Mouse (Mus musculus) heart, embryonic 16.5 days (tissue): ENCODE results near the gene Kpna1. TPM values are rescaled to one million over a fixed set of nuclear protein-coding genes. Genes with fewer than 3 reads are reported as not detected.
"Not testable (repeated sequence)": the region's sequence is repeated elsewhere in the genome, so short reads cannot be mapped to it uniquely, and the experiment has no call there.

Experiments
- ATAC-seq: fragments of 200-750 bp; cut with Nextera tagmentation; replicated peaks from 2 replicates; pipeline ENCODE4 v1.8.0; 2017; ENCODE audit warnings: moderate number of reproducible peaks; ENCODE audit not compliant: insufficient read depth, low FRiP score; ENCODE audit errors: extremely low read depth
- H3K27ac ChIP-seq: fragments of 300-500 bp; sonication (generic); 2 replicates; pipeline ENCODE4 v1.5.1; 2014; ENCODE audit warnings: mild to moderate bottlenecking, low read length, control low read depth, moderate library complexity
- H3K27me3 ChIP-seq: fragments of 300-500 bp; sonication (generic); 2 replicates; pipeline ENCODE4 v1.6.1; 2014; ENCODE audit warnings: low read length, mixed read lengths; ENCODE audit not compliant: control insufficient read depth, insufficient read depth
- H3K36me3 ChIP-seq: fragments of 300-500 bp; sonication (generic); 2 replicates; pipeline ENCODE4 v1.6.1; 2014; ENCODE audit not compliant: control insufficient read depth, insufficient read depth
- H3K4me1 ChIP-seq: fragments of 300-500 bp; sonication (generic); 2 replicates; pipeline ENCODE4 v1.6.1; 2014; ENCODE audit warnings: low read length, mixed read lengths; ENCODE audit not compliant: control insufficient read depth, insufficient read depth
- H3K4me2 ChIP-seq: fragments of 300-500 bp; sonication (generic); 2 replicates; pipeline ENCODE4 v1.6.1; 2014; ENCODE audit warnings: low read depth, mild to moderate bottlenecking, control low read depth, low read length
- H3K4me3 ChIP-seq: fragments of 300-500 bp; sonication (generic); 2 replicates; pipeline ENCODE4 v1.5.1; 2014; ENCODE audit warnings: mild to moderate bottlenecking, control low read depth, low read length
- H3K9ac ChIP-seq: fragments of 300-500 bp; sonication (generic); 2 replicates; pipeline ENCODE4 v1.6.1; 2014; ENCODE audit warnings: low read length, control low read depth
- H3K9me3 ChIP-seq: fragments of 300-500 bp; sonication (generic); replicated peaks from 2 replicates; pipeline ENCODE4 v1.6.1; 2016; ENCODE audit warnings: low read length; ENCODE audit not compliant: control insufficient read depth
- WGBS: fragments of 180-500 bp; shearing (Covaris S2); extraction: QIAGEN DNeasy Blood & Tissue Kit; methylation state at CpG from one replicate; pipeline ENCODE4 v1.1.7; 2014; 5-methylcytosine and 5-hydroxymethylcytosine counted together
- polyA plus RNA-seq: library from polyadenylated mRNA; unstranded; fragments of >200 nt; fragmentation: Nextera tagmentation; extraction: Ambion mirVana; gene quantifications from 2 replicates; pipeline ENCODE4 v1.2.1, GENCODE M21; 2015

Kpna1 gene
- 41.4 and 43.5 TPM in 2 replicates for polyA plus RNA-seq

DNA sequence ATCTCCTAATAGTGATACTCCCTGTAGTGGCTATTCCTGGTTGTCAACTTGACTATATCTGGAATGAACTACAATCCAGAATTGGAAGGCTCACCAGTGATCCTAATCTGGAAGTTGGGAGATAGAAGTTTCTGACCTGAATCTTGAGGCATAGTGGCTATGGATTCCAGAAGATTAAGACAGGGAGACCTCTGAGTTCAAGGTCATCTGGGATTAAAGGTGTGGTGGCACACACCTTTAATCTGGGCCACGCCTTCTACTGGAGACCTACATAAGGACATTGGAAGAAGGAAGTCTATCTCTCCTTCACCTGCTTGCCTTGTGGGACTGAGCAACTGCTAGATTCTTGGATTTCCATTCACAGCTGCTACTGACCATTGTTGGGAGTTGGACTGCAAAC, at the start of gene Kpna1:
Kpna1 (plus strand) TSS at position 301 of the 400 bp plus-strand sequence.
- H3K4me1 ChIP-seq, H3K27ac ChIP-seq, H3K27me3 ChIP-seq, H3K9ac ChIP-seq, ATAC-seq, H3K4me3 ChIP-seq, H3K36me3 ChIP-seq, H3K4me2 ChIP-seq, H3K9me3 ChIP-seq: not testable (repeated sequence)
- WGBS, result 92% methylated on average over 1 of the region's 1 CpGs

DNA sequence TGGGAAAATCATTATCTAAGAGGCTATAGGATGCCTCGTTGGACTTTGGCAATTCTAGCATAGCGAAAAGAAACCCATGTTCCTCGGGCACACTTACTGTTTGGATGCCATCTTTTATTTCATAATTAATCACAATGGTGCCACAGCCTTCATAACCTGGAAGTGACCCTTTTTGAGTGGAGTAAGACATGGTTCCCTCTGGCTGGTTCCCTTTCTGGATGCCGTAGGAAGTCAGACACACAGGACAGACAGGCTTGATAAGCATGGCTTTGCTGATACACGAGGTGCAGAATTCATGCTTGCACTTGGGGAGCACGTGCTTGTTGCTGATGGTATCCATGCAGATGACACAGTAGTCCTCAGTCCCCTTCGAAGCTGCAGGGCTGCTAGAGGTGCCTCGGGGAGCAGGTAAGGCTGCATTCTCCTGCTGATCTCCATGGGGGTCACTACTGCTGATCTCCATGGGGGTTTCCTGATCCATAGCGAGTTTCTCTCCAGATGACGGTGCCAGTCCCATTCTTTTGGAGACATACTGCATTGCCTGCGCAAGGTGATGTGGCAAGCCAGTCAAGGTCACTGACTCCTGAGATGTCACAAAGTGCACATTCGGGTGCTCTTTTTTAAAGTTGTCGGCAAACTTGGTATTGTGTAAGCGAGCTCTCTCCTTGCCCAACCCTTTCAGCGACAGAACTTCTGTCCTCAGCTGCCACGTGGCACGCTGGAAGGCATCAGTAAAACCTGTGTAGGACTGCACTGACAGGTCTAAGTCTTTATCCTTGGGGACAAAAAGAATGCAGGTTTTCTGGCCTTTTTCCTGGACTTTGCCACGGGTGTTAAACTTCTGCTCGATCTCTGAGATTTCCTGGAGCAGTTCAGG, 46.1 kb upstream of the Kpna1 start:
- no peak overlapping the region for H3K27ac ChIP-seq
- H3K36me3 ChIP-seq, result peaks cover 5% of the 10 kb centered on the region
- ATAC-seq, result no peak
- no peak overlapping the region for H3K4me2 ChIP-seq
- no peak overlapping the region for H3K9ac ChIP-seq
- no peaks in the 10 kb centered on the region for H3K4me1 ChIP-seq
- H3K27me3 ChIP-seq, result no peaks in the 10 kb centered on the region
- H3K9me3 ChIP-seq, result no peaks in the 10 kb centered on the region
- WGBS, result 78% methylated on average over 19 of the region's 19 CpGs
- H3K4me3 ChIP-seq, result no peak overlapping the region

DNA sequence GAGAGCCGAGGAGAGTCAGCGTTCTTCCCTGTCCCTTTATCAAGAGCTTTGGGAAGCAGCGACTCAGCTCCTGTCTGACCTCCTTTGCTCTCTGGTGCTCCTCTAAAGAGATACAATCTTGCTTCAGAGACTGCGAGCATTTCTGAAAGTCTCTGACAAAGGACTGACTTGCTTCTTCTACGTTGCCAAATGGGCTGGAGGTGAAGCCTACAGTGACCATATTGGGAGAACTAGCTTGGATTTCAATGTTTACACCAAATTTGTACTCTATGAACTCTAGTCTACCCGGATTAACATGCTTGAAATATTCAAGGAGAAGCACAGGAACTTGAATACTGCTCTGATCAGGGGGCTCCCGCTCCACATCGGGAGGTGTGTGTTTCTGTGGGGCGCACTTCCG, 45.4 kb upstream of the Kpna1 start:
- Histone ChIP-seq H3K4me1 (no peaks in the 10 kb centered on the region; the same call in 1 of the 2 replicates), H3K9ac (no peak overlapping the region), H3K27me3 (no peaks in the 10 kb centered on the region), H3K9me3 (no peaks in the 10 kb centered on the region), H3K36me3 (peaks cover 5% of the 10 kb centered on the region), H3K4me3 (no peak overlapping the region), H3K4me2 (no peak overlapping the region), H3K27ac (no peak overlapping the region)
- no peak for ATAC-seq
- 73% methylated on average over 10 of the region's 10 CpGs for WGBS

DNA sequence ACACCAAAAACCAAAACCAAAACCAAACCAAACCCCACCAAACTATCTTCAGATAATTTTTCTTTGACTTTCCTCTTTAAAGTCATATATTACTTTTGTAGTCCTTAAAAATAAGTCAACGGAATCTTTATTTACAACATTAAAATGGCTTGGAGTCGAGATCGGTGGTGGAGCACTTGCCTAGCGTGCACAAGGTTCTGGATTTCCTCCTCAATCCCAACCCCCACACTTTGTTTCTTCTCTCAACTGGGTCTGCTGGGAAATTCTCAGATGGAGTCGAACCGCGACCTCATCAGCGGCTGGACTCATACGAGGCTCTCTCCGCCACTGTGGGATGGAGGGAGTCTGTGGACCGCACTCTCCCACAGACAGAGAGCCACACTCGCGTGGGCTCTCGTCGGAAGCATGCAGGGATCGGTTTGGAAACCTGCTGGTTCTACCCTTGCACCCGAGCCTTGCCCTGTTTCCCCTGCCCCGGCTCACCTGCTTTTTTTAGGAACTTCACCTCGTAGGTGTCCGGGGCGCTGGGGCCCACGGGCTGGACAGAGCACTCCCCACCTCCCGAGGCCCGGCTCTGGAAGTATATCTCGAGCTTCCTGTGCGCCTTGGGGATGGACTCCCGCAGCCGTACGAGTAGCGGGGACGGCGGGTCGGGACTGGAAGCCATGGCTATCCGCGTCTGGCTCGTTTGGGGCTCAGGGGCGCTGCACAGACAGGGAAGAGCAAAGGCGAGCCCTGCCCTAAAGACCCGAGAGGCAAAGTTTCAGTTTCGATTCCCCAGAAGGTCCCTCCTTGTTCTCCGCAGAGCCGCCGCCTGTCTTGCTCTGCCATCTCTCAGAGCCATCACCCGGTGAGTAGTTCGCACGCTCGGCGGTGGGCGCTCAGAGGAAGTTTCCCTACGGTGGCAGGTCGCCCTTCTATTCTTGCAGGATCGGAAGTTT, 40.1 kb upstream of the Kpna1 start, which contains the start of the genes Parp9 and Dtx3l:
Parp9 (plus strand) TSS at position 260 of the 941 bp plus-strand sequence.
Dtx3l (minus strand) TSS at position 941 of the 941 bp plus-strand sequence.
- Histone ChIP-seq H3K9me3 (no peaks in the 10 kb centered on the region), H3K27me3 (no peaks in the 10 kb centered on the region), H3K4me2 (peak within 1 kb of the TSS; percentile 97), H3K9ac (peak within 1 kb of the TSS; percentile 95), H3K4me1 (peaks cover 4% of the 10 kb centered on the region; the same call in 1 of the 2 replicates), H3K36me3 (peaks cover 13% of the 10 kb centered on the region), H3K4me3 (peak within 1 kb of the TSS; percentile 91), H3K27ac (peak within 1 kb of the TSS; percentile 85)
- 2% methylated on average over 52 of the region's 52 CpGs for WGBS
- peak; percentile 53 for ATAC-seq

DNA sequence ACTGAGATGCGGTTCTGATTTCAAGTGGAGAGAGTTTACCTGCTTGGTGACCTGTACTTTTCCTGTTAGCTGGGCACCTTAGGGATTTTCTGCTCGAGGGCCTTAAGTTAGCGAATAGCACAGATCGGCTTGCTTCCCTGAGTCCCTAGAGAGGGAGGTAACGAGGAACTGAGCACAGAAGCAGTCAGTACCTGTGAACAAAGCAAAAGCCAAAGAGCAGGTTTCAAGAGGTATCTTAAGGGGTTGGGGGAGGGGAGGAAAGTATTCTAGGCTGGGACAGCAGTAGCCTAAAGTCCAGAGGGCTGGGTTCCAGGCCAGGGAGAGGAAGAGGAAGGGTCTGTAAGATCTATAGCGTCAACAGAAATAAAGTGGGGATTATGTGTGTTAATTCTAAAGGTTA, 39.3 kb upstream of the Kpna1 start:
- H3K27ac ChIP-seq, result peak overlapping the region; percentile 85
- H3K9me3 ChIP-seq, result no peaks in the 10 kb centered on the region
- peak; percentile 29 for ATAC-seq

DNA sequence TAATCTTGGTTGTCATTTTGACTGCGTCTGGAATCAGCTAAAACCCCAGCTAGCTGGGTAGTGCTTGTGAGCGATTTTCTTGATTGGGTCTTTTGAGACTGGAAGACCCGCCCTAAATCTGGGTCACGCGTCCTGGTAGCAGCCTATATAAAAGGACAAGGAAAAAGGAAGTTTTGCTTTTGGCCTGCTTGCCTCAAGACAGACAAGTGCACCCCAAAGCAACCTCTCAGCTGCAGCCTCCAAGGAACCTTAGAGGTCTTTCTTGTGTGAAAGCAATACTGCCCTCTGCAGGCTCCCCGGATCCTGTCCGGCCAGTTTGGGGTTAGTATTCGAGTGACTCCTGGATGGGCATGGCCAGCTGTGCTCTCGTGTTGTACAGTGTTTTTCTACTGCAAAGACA, 38.9 kb upstream of the Kpna1 start:
- Histone ChIP-seq H3K9me3 (no peaks in the 10 kb centered on the region), H3K27ac (peak overlapping the region; percentile 85), H3K4me1 (peaks cover 4% of the 10 kb centered on the region; the same call in 1 of the 2 replicates), H3K36me3 (peaks cover 13% of the 10 kb centered on the region), H3K4me3 (peak overlapping the region; percentile 91), H3K27me3 (no peaks in the 10 kb centered on the region), H3K9ac (peak overlapping the region; percentile 95), H3K4me2 (peak overlapping the region; percentile 97)
- WGBS, result 14% methylated on average over 9 of the region's 9 CpGs
- ATAC-seq, result peak; percentile 47

More for the DNA sequence above, 39.3 kb upstream of the Kpna1 start:
- H3K9ac ChIP-seq, result peak overlapping the region; percentile 95
- WGBS, result 5% methylated on average over 6 of the region's 6 CpGs
- peak overlapping the region; percentile 91 for H3K4me3 ChIP-seq
- H3K4me2 ChIP-seq, result peak overlapping the region; percentile 97
- H3K36me3 ChIP-seq, result peaks cover 13% of the 10 kb centered on the region
- H3K27me3 ChIP-seq, result no peaks in the 10 kb centered on the region
- peaks cover 4% of the 10 kb centered on the region; the same call in 1 of the 2 replicates for H3K4me1 ChIP-seq

DNA sequence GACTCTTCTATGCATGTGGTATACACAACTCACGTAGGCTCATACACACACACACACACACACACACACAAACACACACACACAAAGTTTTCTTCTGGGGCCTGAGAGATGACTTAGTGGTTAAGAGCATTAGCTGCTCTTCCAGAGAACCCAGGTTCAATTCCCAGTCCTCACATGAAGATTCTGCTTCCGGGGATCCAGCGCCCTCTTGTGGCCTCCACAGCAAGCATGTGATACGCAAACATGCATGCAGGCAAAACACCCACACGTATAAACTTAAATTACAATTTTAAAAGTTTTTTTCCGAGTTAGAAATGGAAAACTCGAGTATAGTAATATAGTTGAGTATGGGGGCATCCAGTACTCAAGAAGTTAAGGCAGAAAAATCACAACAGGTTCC, 37.2 kb upstream of the Kpna1 start:
- H3K4me2 ChIP-seq, result no peak overlapping the region
- H3K27me3 ChIP-seq, result no peaks in the 10 kb centered on the region
- H3K4me3 ChIP-seq, result no peak overlapping the region
- H3K27ac ChIP-seq, result no peak overlapping the region
- 83% methylated on average over 7 of the region's 7 CpGs for WGBS
- no peak overlapping the region for H3K9ac ChIP-seq
- ATAC-seq, result no peak
- H3K4me1 ChIP-seq, result peaks cover 4% of the 10 kb centered on the region; the same call in 1 of the 2 replicates
- H3K9me3 ChIP-seq, result no peaks in the 10 kb centered on the region
- peaks cover 15% of the 10 kb centered on the region for H3K36me3 ChIP-seq

DNA sequence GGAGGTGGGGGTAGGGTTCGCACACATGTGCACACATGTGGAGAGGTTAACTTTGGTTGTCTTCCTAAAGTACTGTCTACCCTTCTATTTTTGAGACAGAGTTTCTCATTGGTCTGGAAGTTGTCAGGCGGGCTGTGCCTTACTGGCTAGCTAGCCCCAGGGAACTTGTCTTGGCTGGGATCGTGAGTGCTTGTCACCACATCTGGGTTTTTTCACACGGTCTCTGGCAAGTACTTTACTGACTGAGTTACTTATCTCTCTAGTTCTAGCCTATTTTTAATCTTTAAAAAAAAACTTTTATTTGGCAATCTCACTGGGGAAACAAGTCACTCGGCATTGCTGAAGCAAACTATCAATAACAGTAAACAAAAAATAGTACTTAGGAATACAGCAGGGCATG, 29.3 kb upstream of the Kpna1 start:
- H3K27me3 ChIP-seq, result no peaks in the 10 kb centered on the region
- H3K4me3 ChIP-seq, result no peak overlapping the region
- peak overlapping the region; percentile 20 for H3K4me2 ChIP-seq
- peaks cover 4% of the 10 kb centered on the region; the same call in 1 of the 2 replicates for H3K9me3 ChIP-seq
- H3K9ac ChIP-seq, result 0 out of 2 replicates have a peak overlapping the region, but pooled peaks have one; percentile 11
- peaks cover 17% of the 10 kb centered on the region for H3K36me3 ChIP-seq
- H3K4me1 ChIP-seq, result peaks cover 4% of the 10 kb centered on the region
- H3K27ac ChIP-seq, result peak overlapping the region; percentile 85
- ATAC-seq, result peak; percentile 90
- WGBS, result 36% methylated on average over 5 of the region's 5 CpGs
